ENCODE assay signal across 23 mouse cellular contexts in genomic region chr11:36038386-36038785, GRCm38 (mm10). TPM values are rescaled to one million over a fixed set of nuclear protein-coding genes. Genes with fewer than 3 reads are reported as not detected.
DNase-seq lines count a peak whose midpoint lies in the region; ATAC-seq and TF ChIP-seq lines count a peak whose summit lies in the region.
"Had no signal": no experiment of that assay in that cellular context is flagged by ENCODE, and none has a peak within 500 bp of the region (broad histone marks: within the 10 kb centered on the region; RNA-seq: fewer than 3 reads in every experiment).

No protein-coding gene starts in this region.

- TF ChIP-seq CTCF in kidney, adult 2 months (conservative IDR thresholded peaks at IDR 0.05; ENCODE audit: insufficient read depth, insufficient read length, low read depth, low read length) = no peak
- TF ChIP-seq CTCF in liver, adult 2 months (IDR thresholded peaks at IDR 0.05; ENCODE audit: low read depth, low read length) = no peak

- H3K9me3 ChIP-seq in heart, embryonic 15.5 days (replicated peaks) = no peaks in the 10 kb centered on the region
- no peaks in the 10 kb centered on the region for H3K9me3 ChIP-seq in liver, embryonic 11.5 days (ENCODE audit: control insufficient read depth, low read length)
- H3K9me3 ChIP-seq: embryonic facial prominence, embryonic 13.5 days; embryonic facial prominence, embryonic 15.5 days; forebrain, embryonic 10.5 days; forebrain, embryonic 12.5 days had no signal

- no peaks in the 10 kb centered on the region for H3K36me3 ChIP-seq in heart, embryonic 15.5 days
- no peaks in the 10 kb centered on the region for H3K36me3 ChIP-seq in kidney, adult 2 months (ENCODE audit: control insufficient read depth, insufficient read depth, low read length)
- H3K36me3 ChIP-seq in liver, adult 2 months (ENCODE audit: control insufficient read depth, insufficient read depth, low read length) = no peaks in the 10 kb centered on the region
- H3K36me3 ChIP-seq in liver, embryonic 11.5 days (ENCODE audit: control insufficient read depth, insufficient read depth, low read length) = no peaks in the 10 kb centered on the region
- H3K36me3 ChIP-seq: embryonic facial prominence, embryonic 13.5 days; embryonic facial prominence, embryonic 15.5 days; forebrain, embryonic 10.5 days; forebrain, embryonic 12.5 days had no signal

- H3K27me3 ChIP-seq in heart, embryonic 15.5 days = 0 out of 2 replicates have a peak, but pooled peaks cover 6% of the 10 kb centered on the region
- no peaks in the 10 kb centered on the region for H3K27me3 ChIP-seq in kidney, adult 2 months (replicated peaks; ENCODE audit: control insufficient read depth, insufficient read depth, low read length)
- H3K27me3 ChIP-seq in liver, adult 2 months (ENCODE audit: control insufficient read depth, insufficient read depth, low read length) = no peaks in the 10 kb centered on the region
- no peaks in the 10 kb centered on the region for H3K27me3 ChIP-seq in liver, embryonic 11.5 days (replicated peaks; ENCODE audit: control insufficient read depth, insufficient read depth, low read length)

- no peak overlapping the region for H3K27ac ChIP-seq in heart, embryonic 15.5 days
- no peak overlapping the region for H3K27ac ChIP-seq in kidney, adult 2 months (ENCODE audit: insufficient read depth, low read depth, low read length)
- no peak overlapping the region for H3K27ac ChIP-seq in liver, adult 2 months (replicated peaks; ENCODE audit: insufficient read depth, low read depth, low read length)
- H3K27ac ChIP-seq in liver, embryonic 11.5 days (ENCODE audit: low read depth, low read length) = no peak overlapping the region
- H3K27ac ChIP-seq: embryonic facial prominence, embryonic 13.5 days; embryonic facial prominence, embryonic 15.5 days; forebrain, embryonic 10.5 days; forebrain, embryonic 12.5 days had no signal

- peaks cover 22% of the 10 kb centered on the region for H3K4me1 ChIP-seq in heart, embryonic 15.5 days (replicated peaks)
- peaks cover 5% of the 10 kb centered on the region; the same call in 1 of the 2 replicates for H3K4me1 ChIP-seq in kidney, adult 2 months (ENCODE audit: control insufficient read depth, insufficient read depth, low read length)
- H3K4me1 ChIP-seq in liver, adult 2 months (ENCODE audit: control insufficient read depth, insufficient read depth, low read length) = peaks cover 9% of the 10 kb centered on the region; the same call in 1 of the 2 replicates
- H3K4me1 ChIP-seq in liver, embryonic 11.5 days (replicated peaks; ENCODE audit: control insufficient read depth, insufficient read depth, low read length) = no peaks in the 10 kb centered on the region

- DNase-seq in heart, postnatal 36 days = no peak
- peak; percentile 46 for DNase-seq in kidney, adult 2 months
- DNase-seq in kidney, adult 8-10 months = no peak
- DNase-seq in liver, adult 2 months (ENCODE audit: extremely low read depth, low read depth, low spot score) = peak; percentile 69
- DNase-seq in liver, embryonic 11.5 days (ENCODE audit: low spot score) = no peak
- DNase-seq: adrenal gland, adult 2 months; adrenal gland, postnatal 10 days; adrenal gland, postnatal 25 days; cerebellum, adult 11 months; cerebellum, adult 18-20 months; cerebellum, adult 8-10 months; cerebellum, adult 9-11 months; cerebellum, postnatal 14 days; cerebellum, postnatal 36 days; embryo, embryonic 11 days had no signal

- H3K4me3 ChIP-seq in heart, embryonic 15.5 days = no peak overlapping the region
- H3K4me3 ChIP-seq in kidney, adult 2 months (ENCODE audit: insufficient read depth, low read depth, low read length) = no peak overlapping the region
- no peak overlapping the region for H3K4me3 ChIP-seq in liver, adult 2 months (ENCODE audit: insufficient read depth, low read depth, low read length)
- H3K4me3 ChIP-seq in liver, embryonic 11.5 days (ENCODE audit: low read depth, low read length) = no peak overlapping the region
- H3K4me3 ChIP-seq: embryonic facial prominence, embryonic 13.5 days; embryonic facial prominence, embryonic 15.5 days; erythroblast, embryonic 14.5 days; forebrain, embryonic 10.5 days; forebrain, embryonic 12.5 days had no signal

- no peak for TF ChIP-seq POLR2A in kidney, adult 2 months (IDR thresholded peaks at IDR 0.05; ENCODE audit: low read depth, low read length)
- TF ChIP-seq POLR2A in liver, adult 2 months (IDR thresholded peaks at IDR 0.05; ENCODE audit: extremely low read depth, insufficient read depth, low read length) = no peak

- H3K9ac ChIP-seq in heart, embryonic 15.5 days = 0 out of 2 replicates have a peak overlapping the region, but pooled peaks have one; percentile 21
- H3K9ac ChIP-seq in liver, adult 2 months (ENCODE audit: low read depth, low read length) = no peak overlapping the region
- H3K9ac ChIP-seq in liver, embryonic 11.5 days (ENCODE audit: low read depth, low read length) = no peak overlapping the region
- H3K9ac ChIP-seq: embryonic facial prominence, embryonic 13.5 days; embryonic facial prominence, embryonic 15.5 days; forebrain, embryonic 12.5 days had no signal

- ATAC-seq in heart, embryonic 15.5 days (replicated peaks; ENCODE audit: insufficient number of reproducible peaks, insufficient read depth, low FRiP score, low read depth) = no peak
- ATAC-seq in liver, embryonic 11.5 days (replicated peaks; ENCODE audit: low FRiP score) = no peak
- ATAC-seq: forebrain, embryonic 14.5 days had no signal

- 35% methylated on average over 3 of the region's 3 CpGs for WGBS in heart, embryonic 15.5 days
- 47% methylated on average over 3 of the region's 3 CpGs for WGBS in kidney, adult 2 months
- 16% methylated on average over 3 of the region's 3 CpGs for WGBS in liver, adult 2 months
- 33% methylated on average over 3 of the region's 3 CpGs for WGBS in liver, embryonic 11.5 days

- H3K4me2 ChIP-seq in heart, embryonic 15.5 days = no peak overlapping the region
- no peak overlapping the region for H3K4me2 ChIP-seq in liver, embryonic 11.5 days
- H3K4me2 ChIP-seq: embryonic facial prominence, embryonic 13.5 days; embryonic facial prominence, embryonic 15.5 days; forebrain, embryonic 12.5 days had no signal

- H3K79me2 ChIP-seq in liver, adult 2 months (ENCODE audit: control insufficient read depth, insufficient read depth, low read length) = no peaks in the 10 kb centered on the region

- intact Hi-C loops in heart, postnatal 36 days (cut with DNase I) = no loop called here

RNA-seq across cellular contexts. Expression of gene Wwc1, which starts 58.1 kb away (rescaled TPM):
- 1.2 and 3.3 TPM in 2 replicates for polyA plus RNA-seq in heart, embryonic 15.5 days (2015; fragmentation: Nextera tagmentation; extraction: Ambion mirVana)
- 1 to 10 TPM; 1.0 to 2.6 TPM for total RNA-seq in heart, postnatal 36 days (2021)
- 91.9 and 110 TPM in 2 replicates for polyA plus RNA-seq in kidney, adult 2 months (2012; rRNA removed)
- total RNA-seq in liver, adult 2 months (2014; rRNA removed) = 11.3 and 15.7 TPM in 2 replicates
- 25.0 and 32.7 TPM in 2 replicates for polyA plus RNA-seq in liver, adult 2 months (2012; rRNA removed)
- 2.2 and 4.1 TPM in 2 replicates for polyA plus RNA-seq in liver, embryonic 11.5 days (2014; fragmentation: Nextera tagmentation; extraction: Ambion mirVana)
- total RNA-seq: common myeloid progenitor, adult 5-6 weeks had no signal

Comparison
In these comparisons a context has a peak if more than half of its experiments do, and no peak if none do; other contexts are left out.
1. DNase-seq: peak in kidney, adult 2 months (single experiment) and liver, adult 2 months (single experiment); none in heart, postnatal 36 days (0 of 2), kidney, adult 8-10 months (0 of 2) and liver, embryonic 11.5 days (single experiment).